Mouse (Mus musculus) G1E (cell line): Measurements from ENCODE around the gene Mfsd4a. TPM values are rescaled to one million over a fixed set of nuclear protein-coding genes. Genes with fewer than 3 reads are reported as not detected.

Experiments
- ATAC-seq: 2 replicates; pipeline ENCODE4 v1.8.0; 2016; ENCODE audit warnings: mild to moderate bottlenecking; ENCODE audit not compliant: insufficient number of reproducible peaks, poor library complexity, low FRiP score, severe bottlenecking; ENCODE audit errors: extremely low read depth
- DNase-seq: peaks from one replicate; pipeline ENCODE4 v3.0.0; 2012; ENCODE audit warnings: low spot score
- H3K27me3 ChIP-seq: 2 replicates; pipeline ENCODE4 v1.6.1; 2012; ENCODE audit warnings: mild to moderate bottlenecking, low read length, inconsistent platforms; ENCODE audit not compliant: insufficient read depth
- H3K36me3 ChIP-seq: replicated peaks from 2 replicates; pipeline ENCODE3; 2012; ENCODE audit warnings: mild to moderate bottlenecking, inconsistent platforms
- H3K4me1 ChIP-seq: 2 replicates; pipeline ENCODE4 v1.6.1; 2012; ENCODE audit warnings: low read depth, low read length, inconsistent platforms, mixed read lengths; ENCODE audit not compliant: insufficient read depth
- H3K4me3 ChIP-seq: 2 replicates; pipeline ENCODE4 v1.5.1; 2012; ENCODE audit warnings: low read depth, mild to moderate bottlenecking, inconsistent platforms, low read length, moderate library complexity, mixed read lengths
- H3K9me3 ChIP-seq: replicated peaks from 2 replicates; pipeline ENCODE4 v1.6.1; 2012; ENCODE audit warnings: inconsistent platforms
- CTCF ChIP-seq: IDR thresholded peaks from 2 replicates; pipeline ENCODE4 v1.5.1; 2012; ENCODE audit warnings: low read depth, low read length, inconsistent platforms, mixed read lengths
- GATA1 ChIP-seq: IDR thresholded peaks from 2 replicates; pipeline ENCODE4 v1.6.1; 2012; ENCODE audit warnings: borderline replicate concordance, low read length, inconsistent platforms, mixed read lengths
- GATA2 ChIP-seq: IDR thresholded peaks from 2 replicates; pipeline ENCODE4 v1.6.1; 2012; ENCODE audit warnings: low read depth, low read length, inconsistent platforms, borderline replicate concordance
- POLR2AphosphoS5 ChIP-seq: IDR thresholded peaks from 2 replicates; pipeline ENCODE4 v1.6.1; 2012; ENCODE audit warnings: low read depth, low read length, inconsistent platforms; ENCODE audit not compliant: insufficient replicate concordance
- TAL1 ChIP-seq: conservative IDR thresholded peaks from 2 replicates; pipeline ENCODE4 v1.6.1; 2012; ENCODE audit warnings: low read depth, low read length, inconsistent platforms, mixed read lengths
- polyA plus RNA-seq: library from polyadenylated mRNA; stranded (reverse); fragments of >175 nt; gene quantifications from 2 replicates; pipeline ENCODE4 v1.2.3, GENCODE M21; 2012
- total RNA-seq, 2 experiments: library from RNA; stranded (forward) in 1 of 2; stranded (reverse) in 1 of 2; fragments of 200-1000 nt in 1 of 2; fragments of >200 nt in 1 of 2; fragmentation: Nextera tagmentation in 1 of 2; gene quantifications; 2 replicates each; pipeline ENCODE4 v1.2.3; 2014 to 2017

Gene Mfsd4a
- total and polyA plus RNA-seq, 3 experiments: 1.0 TPM; not detected in 2

- Histone ChIP-seq H3K4me3 (no peak overlapping the region), H3K36me3 (peaks cover 20% of the 10 kb centered on the region), H3K4me1 (no peaks in the 10 kb centered on the region), H3K9me3 (no peaks in the 10 kb centered on the region), H3K27me3 (peaks cover 29% of the 10 kb centered on the region)
- no peak for ATAC-seq
- no peak for DNase-seq
- TF ChIP-seq CTCF: no peak
- TF ChIP-seq GATA2: no peak
- TF ChIP-seq POLR2AphosphoS5: no peak
- no peak for TF ChIP-seq TAL1
- TF ChIP-seq GATA1: no peak
Measured at GRCm38 (mm10) chr1:131990083-131990760, 77.6 kb downstream of the Mfsd4a start.

DNA sequence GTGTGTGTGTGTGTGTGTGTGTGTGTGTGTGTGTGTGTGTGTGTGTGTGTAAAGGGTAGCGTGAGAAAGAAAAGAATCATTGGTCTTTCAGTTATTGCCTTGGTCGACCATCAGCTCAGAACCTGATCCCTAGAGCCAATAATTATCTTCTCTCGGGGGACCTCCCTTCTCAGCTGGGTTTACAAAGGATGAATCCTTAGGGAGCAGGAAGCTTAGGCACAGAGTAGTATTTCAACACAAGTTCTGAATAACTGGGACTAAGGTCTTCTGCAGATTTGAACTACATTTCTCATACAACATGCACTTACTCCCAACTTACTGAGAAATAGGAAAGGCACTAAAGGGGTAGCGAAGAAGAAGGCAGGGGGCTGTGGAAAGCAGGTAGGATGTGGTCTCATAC is 78.4 kb downstream of the Mfsd4a start:
- peaks cover 29% of the 10 kb centered on the region for H3K27me3 ChIP-seq
- TF ChIP-seq GATA2 (no peak), POLR2AphosphoS5 (no peak), CTCF (no peak), TAL1 (no peak), GATA1 (no peak)
- DNase-seq: no peak
- H3K36me3 ChIP-seq: peaks cover 21% of the 10 kb centered on the region
- no peak overlapping the region for H3K4me3 ChIP-seq
- no peaks in the 10 kb centered on the region for H3K9me3 ChIP-seq
- H3K4me1 ChIP-seq: no peaks in the 10 kb centered on the region
- no peak for ATAC-seq

DNA sequence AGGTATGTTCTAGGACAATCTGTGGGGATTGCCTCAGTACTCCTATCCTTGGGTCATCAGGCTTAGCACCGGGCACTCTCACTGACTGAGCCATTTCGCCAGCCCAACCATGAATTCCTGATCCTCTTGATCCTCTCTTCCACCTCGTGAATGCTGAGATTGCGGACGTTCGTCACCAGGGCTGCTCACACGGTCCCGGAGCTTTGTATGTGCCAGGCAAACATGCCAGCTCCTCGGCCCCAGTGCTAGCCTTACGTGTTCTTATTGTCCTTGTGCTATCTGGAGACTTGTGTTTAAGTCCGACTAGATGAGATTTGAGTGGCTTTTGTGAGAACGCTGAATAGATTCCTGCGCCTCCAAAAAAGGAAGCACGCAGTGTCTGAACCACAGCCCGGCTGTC is 80.4 kb downstream of the Mfsd4a start:
- no peak overlapping the region for H3K4me3 ChIP-seq
- no peak for TF ChIP-seq POLR2AphosphoS5
- TF ChIP-seq GATA1: no peak
- TF ChIP-seq CTCF: no peak
- TF ChIP-seq TAL1: no peak
- no peak for TF ChIP-seq GATA2
- peaks cover 35% of the 10 kb centered on the region for H3K36me3 ChIP-seq
- peaks cover 10% of the 10 kb centered on the region for H3K4me1 ChIP-seq
- DNase-seq: no peak
- H3K9me3 ChIP-seq: no peaks in the 10 kb centered on the region
- peaks cover 21% of the 10 kb centered on the region for H3K27me3 ChIP-seq
- no peak for ATAC-seq

DNA sequence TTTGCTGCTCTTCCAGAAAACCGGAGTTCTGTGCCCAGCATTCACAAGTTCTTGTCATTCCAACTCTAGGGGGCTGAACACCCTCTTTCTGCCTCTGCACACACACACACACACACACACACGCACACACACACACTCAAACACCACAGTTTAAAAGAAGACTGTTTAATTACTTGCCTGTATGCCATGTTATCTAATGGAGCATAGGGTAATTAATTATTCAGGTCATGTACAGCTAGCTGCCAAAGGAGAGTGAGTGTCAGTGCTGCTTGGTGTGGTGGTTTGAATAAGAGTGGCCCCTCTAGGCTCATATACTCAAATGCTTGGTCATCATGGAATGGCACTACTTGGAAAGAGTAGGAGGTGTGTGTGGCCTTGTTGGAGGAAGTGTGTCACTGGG is 84.1 kb downstream of the Mfsd4a start:
- no peak overlapping the region for H3K4me3 ChIP-seq
- peaks cover 57% of the 10 kb centered on the region for H3K36me3 ChIP-seq
- no peaks in the 10 kb centered on the region for H3K9me3 ChIP-seq
- no peak for TF ChIP-seq GATA1
- no peak for TF ChIP-seq CTCF
- TF ChIP-seq TAL1: no peak
- TF ChIP-seq POLR2AphosphoS5: no peak
- TF ChIP-seq GATA2: no peak
- peaks cover 40% of the 10 kb centered on the region for H3K4me1 ChIP-seq
- peaks cover 22% of the 10 kb centered on the region for H3K27me3 ChIP-seq
- ATAC-seq (no peak), DNase-seq (no peak)

- Histone ChIP-seq H3K36me3 (peaks cover 64% of the 10 kb centered on the region), H3K4me3 (no peak overlapping the region), H3K9me3 (no peaks in the 10 kb centered on the region), H3K27me3 (peaks cover 27% of the 10 kb centered on the region), H3K4me1 (peaks cover 47% of the 10 kb centered on the region)
- peak; percentile 99 for TF ChIP-seq CTCF
- TF ChIP-seq TAL1: no peak
- TF ChIP-seq GATA2: no peak
- TF ChIP-seq POLR2AphosphoS5: no peak
- ATAC-seq (peak; percentile 69), DNase-seq (peak; percentile 81)
Measured at GRCm38 (mm10) chr1:131982907-131983306, 85.0 kb downstream of the Mfsd4a start.

DNA sequence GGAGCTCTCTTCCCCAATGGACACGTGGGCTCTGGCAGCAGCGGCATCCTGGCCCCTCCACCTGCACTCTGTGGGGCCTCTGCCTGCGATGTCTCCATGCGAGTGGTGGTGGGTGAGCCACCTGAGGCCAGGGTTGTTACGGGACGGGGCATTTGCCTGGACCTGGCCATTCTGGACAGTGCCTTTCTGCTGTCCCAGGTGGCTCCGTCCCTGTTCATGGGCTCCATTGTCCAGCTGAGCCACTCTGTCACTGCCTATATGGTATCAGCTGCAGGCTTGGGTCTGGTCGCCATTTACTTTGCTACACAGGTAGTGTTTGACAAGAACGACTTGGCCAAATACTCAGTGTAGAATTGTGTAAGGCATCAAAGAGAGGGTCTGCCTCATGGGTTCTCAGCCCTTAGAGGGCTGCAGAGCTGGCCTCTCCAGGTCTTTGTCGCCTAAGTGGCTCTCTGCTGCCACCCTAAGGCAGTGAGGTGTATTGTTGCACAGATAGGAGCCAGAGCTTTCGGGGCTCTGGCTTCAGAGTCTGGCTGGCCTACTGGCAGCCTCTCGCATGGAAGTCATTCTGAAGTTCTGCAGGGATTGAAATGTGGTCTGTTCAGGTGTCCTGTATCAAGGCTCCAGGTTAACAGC is 86.4 kb downstream of the Mfsd4a start:
- peaks cover 38% of the 10 kb centered on the region for H3K27me3 ChIP-seq
- 0 out of 2 replicates have a peak overlapping the region, but pooled peaks have one; percentile 28 for H3K4me3 ChIP-seq
- DNase-seq: peak; percentile 76
- peak; percentile 86 for TF ChIP-seq CTCF
- TF ChIP-seq GATA2: no peak
- peaks cover 73% of the 10 kb centered on the region for H3K36me3 ChIP-seq
- peaks cover 60% of the 10 kb centered on the region for H3K4me1 ChIP-seq
- peak; percentile 70 for ATAC-seq
- no peaks in the 10 kb centered on the region for H3K9me3 ChIP-seq

DNA sequence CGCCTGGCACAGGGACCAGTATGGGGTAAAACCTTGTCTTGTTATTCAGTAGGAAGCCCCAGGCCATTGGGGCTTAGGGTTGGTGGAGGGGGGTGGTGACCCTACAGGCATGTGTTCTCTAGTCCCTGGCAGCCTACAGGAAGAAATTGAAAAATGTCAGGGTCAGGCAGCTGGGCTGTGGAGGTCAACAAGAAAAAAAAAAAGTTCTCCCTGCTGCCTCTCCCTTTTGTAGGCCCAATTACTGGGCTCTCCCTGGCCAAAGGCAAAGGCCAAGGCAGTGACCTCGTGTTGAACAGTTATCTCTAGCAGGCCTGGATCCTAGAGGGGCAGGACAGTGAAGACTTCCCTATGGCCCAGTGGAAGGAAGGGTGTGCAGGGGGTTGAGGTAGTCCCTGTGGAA is 87.4 kb downstream of the Mfsd4a start:
- ATAC-seq (no peak), DNase-seq (no peak)
- no peaks in the 10 kb centered on the region for H3K9me3 ChIP-seq
- peaks cover 41% of the 10 kb centered on the region for H3K27me3 ChIP-seq
- peaks cover 68% of the 10 kb centered on the region for H3K4me1 ChIP-seq
- no peak for TF ChIP-seq POLR2AphosphoS5
- TF ChIP-seq GATA1: no peak
- TF ChIP-seq TAL1: no peak
- TF ChIP-seq CTCF: no peak
- TF ChIP-seq GATA2: no peak
- peaks cover 77% of the 10 kb centered on the region for H3K36me3 ChIP-seq
- no peak overlapping the region for H3K4me3 ChIP-seq
